Mouse (Mus musculus) testis, adult 2 months (tissue): Measurements from ENCODE around the gene Nr1d1. TPM values are rescaled to one million over a fixed set of nuclear protein-coding genes. Genes with fewer than 3 reads are reported as not detected.

Experiments
- H3K27ac ChIP-seq: fragments of 200-500 bp; 2 replicates; pipeline ENCODE4 v1.5.1; 2012; ENCODE audit warnings: low read depth, low read length; ENCODE audit not compliant: control insufficient read depth, insufficient read depth
- H3K27me3 ChIP-seq: fragments of 200-500 bp; 2 replicates; pipeline ENCODE4 v1.6.1; 2012; ENCODE audit warnings: mild to moderate bottlenecking, low read length, moderate library complexity; ENCODE audit not compliant: control insufficient read depth, insufficient read depth
- H3K36me3 ChIP-seq: fragments of 200-500 bp; 2 replicates; pipeline ENCODE4 v1.6.1; 2012; ENCODE audit warnings: mild to moderate bottlenecking, low read length; ENCODE audit not compliant: control insufficient read depth, insufficient read depth
- H3K4me1 ChIP-seq: fragments of 200-500 bp; 2 replicates; pipeline ENCODE4 v1.6.1; 2012; ENCODE audit warnings: low read length; ENCODE audit not compliant: control insufficient read depth, insufficient read depth
- H3K4me3 ChIP-seq: fragments of 200-500 bp; 2 replicates; pipeline ENCODE4 v1.5.1; 2012; ENCODE audit warnings: low read depth, mild to moderate bottlenecking, low read length, moderate library complexity, mixed read lengths; ENCODE audit not compliant: control insufficient read depth
- CTCF ChIP-seq: fragments of 200-500 bp; IDR thresholded peaks from 2 replicates; pipeline ENCODE4 v1.5.1; 2012; ENCODE audit warnings: low read depth, mild to moderate bottlenecking, inconsistent platforms, low read length, moderate library complexity; ENCODE audit not compliant: control insufficient read depth, insufficient read depth, insufficient replicate concordance
- POLR2A ChIP-seq: fragments of 200-500 bp; IDR thresholded peaks from 2 replicates; pipeline ENCODE4 v1.6.1; 2012; ENCODE audit warnings: low read depth, mild to moderate bottlenecking, inconsistent platforms, low read length, moderate library complexity; ENCODE audit not compliant: control insufficient read depth
- polyA plus RNA-seq: library from polyadenylated mRNA; depleted of rRNA; stranded (reverse); fragments of >200 nt; gene quantifications from 2 replicates; pipeline ENCODE4 v1.2.3, GENCODE M21; 2012

Gene Nr1d1
- polyA plus RNA-seq, 1 experiment, result 34.7 TPM

DNA sequence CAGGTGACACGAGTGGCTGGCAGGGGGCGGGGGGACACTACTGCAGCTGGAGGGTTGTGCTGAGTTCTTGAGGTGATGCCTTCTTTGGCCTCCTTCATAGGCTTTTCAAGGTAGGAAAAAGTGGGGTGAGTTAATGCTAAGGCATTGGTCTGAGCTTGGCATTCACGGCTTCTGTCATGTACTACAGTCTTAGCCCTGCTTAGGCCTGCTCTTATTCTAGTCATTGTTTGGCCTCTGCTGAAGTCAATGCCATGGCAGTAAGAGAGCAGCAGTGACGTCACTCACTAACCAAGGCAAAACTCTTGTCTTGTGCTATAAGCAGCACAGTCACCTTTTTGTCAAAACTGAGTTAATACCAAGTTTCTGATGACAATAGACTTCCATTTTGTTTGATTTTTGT lies 22.8 kb upstream of the Nr1d1 start:
- peaks cover 4% of the 10 kb centered on the region for H3K4me1 ChIP-seq
- H3K4me3 ChIP-seq, result peak overlapping the region; percentile 91
- no peaks in the 10 kb centered on the region for H3K27me3 ChIP-seq
- TF ChIP-seq POLR2A, result no peak
- no peak for TF ChIP-seq CTCF
- peaks cover 2% of the 10 kb centered on the region; the same call in 1 of the 2 replicates for H3K36me3 ChIP-seq
- H3K27ac ChIP-seq, result no peak overlapping the region

DNA sequence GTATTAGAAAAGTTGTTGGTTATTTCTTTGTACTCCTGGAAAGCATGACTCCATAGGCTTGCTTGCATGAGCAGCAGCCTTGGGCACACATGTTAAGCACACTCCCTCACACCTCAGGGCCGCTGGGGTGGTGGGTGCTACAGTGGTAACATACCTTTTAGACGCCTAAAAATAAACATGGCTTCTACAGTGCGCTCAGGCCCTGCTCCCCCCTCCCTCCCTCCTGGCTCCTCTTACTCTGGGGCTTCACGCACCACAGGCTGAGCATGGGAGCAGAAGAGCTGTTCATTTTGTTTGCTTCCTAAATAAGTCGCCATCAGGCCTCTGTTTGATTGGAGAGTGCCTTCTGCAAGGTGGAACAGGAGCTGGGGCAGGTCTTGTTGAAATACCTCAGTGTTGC lies 22.2 kb upstream of the Nr1d1 start:
- Histone ChIP-seq H3K27me3 (no peaks in the 10 kb centered on the region), H3K27ac (no peak overlapping the region; the same call in 1 of the 2 replicates), H3K4me1 (peaks cover 4% of the 10 kb centered on the region), H3K4me3 (peak overlapping the region; percentile 91), H3K36me3 (no peaks in the 10 kb centered on the region)
- TF ChIP-seq POLR2A (no peak), CTCF (no peak)

DNA sequence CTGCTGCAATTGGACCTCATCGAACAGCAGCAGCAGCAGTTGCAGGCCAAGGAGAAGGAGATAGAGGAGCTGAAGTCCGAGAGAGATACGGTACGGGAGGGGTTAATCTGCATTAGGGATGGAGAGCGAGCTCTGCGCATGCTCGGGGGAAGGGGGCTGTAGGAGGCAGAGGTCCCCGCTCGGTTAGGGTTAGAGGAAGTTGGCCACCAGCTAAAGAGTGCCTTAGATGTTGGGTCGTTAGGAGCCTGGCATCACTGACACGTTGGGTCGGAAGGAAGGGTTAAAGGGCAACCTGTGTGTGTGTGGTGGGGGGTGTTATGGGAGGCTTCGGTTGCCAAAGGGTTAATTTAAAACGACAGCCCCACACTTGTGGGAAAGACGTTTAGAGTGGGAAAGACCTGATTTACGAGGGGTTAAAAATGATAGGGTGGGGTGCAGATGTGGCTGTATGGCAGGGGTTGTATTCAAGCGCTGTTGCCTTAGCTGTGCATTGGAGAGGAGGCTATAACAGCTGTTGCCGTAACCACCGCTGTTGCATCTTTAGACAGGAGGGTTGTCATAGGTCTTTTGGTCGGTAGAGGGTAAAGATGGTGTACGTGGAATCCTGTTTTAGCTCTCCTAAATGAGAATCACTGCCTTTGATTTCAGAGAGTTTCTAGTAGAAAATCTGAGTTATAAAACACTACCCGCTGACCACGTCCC lies 21.5 kb upstream of the Nr1d1 start:
- Histone ChIP-seq H3K4me1 (peaks cover 4% of the 10 kb centered on the region), H3K4me3 (peak overlapping the region; percentile 91), H3K27me3 (no peaks in the 10 kb centered on the region), H3K36me3 (no peaks in the 10 kb centered on the region), H3K27ac (peak overlapping the region; percentile 91)
- TF ChIP-seq CTCF (peak; percentile 15; the same call in 1 of the 2 replicates), POLR2A (peak; percentile 47; the same call in 1 of the 2 replicates)

DNA sequence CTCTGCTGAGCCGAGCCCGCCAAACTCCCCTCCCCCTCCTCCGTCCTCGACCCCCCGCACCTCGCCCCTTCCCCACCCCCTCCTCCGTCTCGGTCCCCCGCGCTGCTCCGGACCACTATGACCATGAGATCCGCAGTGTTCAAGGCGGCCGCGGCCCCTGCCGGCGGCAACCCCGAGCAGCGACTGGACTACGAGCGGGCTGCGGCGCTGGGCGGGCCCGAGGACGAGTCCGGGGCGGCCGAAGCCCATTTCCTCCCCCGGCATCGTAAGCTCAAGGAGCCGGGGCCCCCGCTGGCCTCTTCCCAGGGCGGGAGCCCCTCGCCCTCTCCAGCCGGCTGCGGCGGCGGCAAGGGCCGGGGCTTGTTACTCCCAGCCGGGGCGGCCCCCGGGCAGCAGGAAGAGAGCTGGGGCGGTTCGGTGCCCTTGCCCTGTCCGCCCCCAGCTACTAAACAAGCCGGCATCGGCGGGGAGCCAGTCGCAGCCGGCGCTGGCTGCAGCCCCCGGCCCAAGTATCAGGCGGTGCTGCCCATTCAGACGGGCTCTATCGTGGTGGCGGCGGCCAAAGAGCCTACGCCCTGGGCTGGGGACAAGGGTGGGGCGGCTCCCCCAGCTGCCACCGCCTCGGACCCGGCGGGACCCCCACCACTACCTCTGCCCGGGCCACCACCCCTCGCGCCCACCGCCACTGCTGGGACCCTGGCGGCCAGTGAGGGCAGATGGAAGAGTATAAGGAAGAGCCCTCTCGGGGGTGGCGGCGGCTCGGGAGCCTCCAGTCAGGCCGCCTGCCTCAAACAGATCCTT lies 20.8 kb upstream of the Nr1d1 start:
- TF ChIP-seq CTCF (no peak), POLR2A (no peak)
- H3K27ac ChIP-seq, result peak overlapping the region; percentile 91
- no peaks in the 10 kb centered on the region for H3K36me3 ChIP-seq
- peaks cover 4% of the 10 kb centered on the region for H3K4me1 ChIP-seq
- H3K27me3 ChIP-seq, result no peaks in the 10 kb centered on the region
- peak overlapping the region; percentile 91 for H3K4me3 ChIP-seq

DNA sequence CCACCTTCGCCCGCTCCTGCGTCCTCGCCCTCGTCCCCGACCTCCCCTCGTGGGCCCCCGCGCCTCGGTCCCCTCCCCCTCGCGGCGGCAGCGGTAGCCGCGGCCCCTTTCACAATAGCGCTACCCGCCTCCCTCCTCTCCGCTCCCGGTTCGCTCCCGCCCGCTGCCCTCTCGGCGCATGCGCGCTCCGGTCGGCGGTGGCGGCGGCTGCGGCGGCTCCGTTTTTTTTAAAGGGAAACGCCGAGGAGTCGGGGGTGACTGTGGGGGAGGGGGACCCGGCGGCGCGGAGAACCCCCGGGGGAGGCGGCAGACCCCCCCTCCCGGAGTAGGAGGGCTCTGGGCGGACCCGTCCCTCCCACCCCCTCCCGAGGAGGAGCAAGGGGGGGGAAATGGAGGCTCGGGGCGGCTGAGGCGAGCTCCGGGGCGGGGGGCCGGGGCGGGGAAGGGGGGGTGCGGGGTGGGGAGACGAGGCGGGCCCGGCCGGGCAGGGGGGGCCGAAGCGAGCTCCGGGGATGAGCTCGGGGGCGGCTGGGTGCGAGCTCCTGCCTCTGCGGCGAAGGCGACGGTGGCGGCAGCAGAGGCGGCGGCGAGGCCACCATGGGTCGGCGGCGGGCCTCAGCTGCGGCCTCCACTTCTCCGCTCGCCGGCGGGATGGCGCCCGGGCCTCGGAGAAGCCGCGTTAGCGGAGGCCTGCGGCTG lies 20.0 kb upstream of the Nr1d1 start, which contains the start of gene Msl1:
Msl1 (plus strand) TSS at position 502 of the 699 bp plus-strand sequence.
- Histone ChIP-seq H3K27ac (peak within 1 kb of the TSS; percentile 91), H3K4me1 (peaks cover 4% of the 10 kb centered on the region), H3K36me3 (no peaks in the 10 kb centered on the region), H3K4me3 (peak within 1 kb of the TSS; percentile 92), H3K27me3 (no peaks in the 10 kb centered on the region)
- TF ChIP-seq POLR2A, result peak; percentile 63; the same call in 1 of the 2 replicates
- TF ChIP-seq CTCF, result no peak

DNA sequence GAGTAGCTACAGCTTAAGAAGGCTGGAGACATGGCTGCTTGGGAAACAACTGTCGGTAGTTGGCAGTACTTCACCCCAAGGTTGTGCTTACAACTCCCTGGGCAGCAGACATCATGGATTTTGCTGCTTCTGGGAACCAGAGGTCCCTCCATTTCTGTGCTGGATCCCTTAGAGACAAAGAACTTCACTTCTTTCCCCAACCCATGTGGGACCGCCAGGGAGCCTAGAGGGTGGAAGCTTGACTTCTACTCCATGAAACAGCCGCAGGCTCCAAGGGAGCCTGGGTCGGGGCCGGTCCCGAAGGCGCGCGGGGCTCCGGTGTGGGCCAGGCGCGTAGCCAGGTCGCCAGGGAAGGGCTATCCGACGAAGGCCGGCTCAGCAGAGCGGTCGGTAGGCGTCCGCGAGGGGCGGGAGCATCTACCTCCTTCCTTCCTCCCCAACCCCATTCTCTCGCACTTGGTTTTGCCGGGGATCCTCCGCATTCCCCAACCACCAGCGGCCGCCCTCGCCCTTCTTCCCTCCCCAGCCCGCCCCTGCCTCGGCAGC lies 19.4 kb upstream of the Nr1d1 start:
- Histone ChIP-seq H3K27ac (peak overlapping the region; percentile 90), H3K4me1 (peaks cover 4% of the 10 kb centered on the region), H3K36me3 (no peaks in the 10 kb centered on the region), H3K27me3 (no peaks in the 10 kb centered on the region), H3K4me3 (peak overlapping the region; percentile 92)
- TF ChIP-seq POLR2A, result peak; percentile 66
- TF ChIP-seq CTCF, result no peak
